Mouse (Mus musculus) layer of hippocampus, adult 2 months (tissue): ENCODE results near the gene Mink1. TPM values are rescaled to one million over a fixed set of nuclear protein-coding genes. Genes with fewer than 3 reads are reported as not detected.

Source experiments
- DNase-seq, 2 experiments: peaks; one replicate each; pipeline ENCODE4 v3.0.0; 2022; ENCODE audit warnings: low spot score in 2 of 2
- H3K27ac ChIP-seq: fragments of 200-600 bp; 2 replicates; pipeline ENCODE4 v1.8.1; 2022
- H3K4me3 ChIP-seq: fragments of 200-600 bp; 2 replicates; pipeline ENCODE4 v1.8.1; 2022; ENCODE audit warnings: mild to moderate bottlenecking
- CTCF ChIP-seq: fragments of 200-600 bp; conservative IDR thresholded peaks from 2 replicates; pipeline ENCODE4 v1.8.1; 2022; ENCODE audit warnings: antibody characterized with exemption, mild to moderate bottlenecking, moderate library complexity
- total RNA-seq, 2 experiments: library from RNA; stranded (reverse); gene quantifications; 2 replicates each; pipeline ENCODE4 v1.2.3; 2021

The Mink1 gene
- total RNA-seq, 2 experiments from 2014 or later, result 505 to 510 TPM

DNA sequence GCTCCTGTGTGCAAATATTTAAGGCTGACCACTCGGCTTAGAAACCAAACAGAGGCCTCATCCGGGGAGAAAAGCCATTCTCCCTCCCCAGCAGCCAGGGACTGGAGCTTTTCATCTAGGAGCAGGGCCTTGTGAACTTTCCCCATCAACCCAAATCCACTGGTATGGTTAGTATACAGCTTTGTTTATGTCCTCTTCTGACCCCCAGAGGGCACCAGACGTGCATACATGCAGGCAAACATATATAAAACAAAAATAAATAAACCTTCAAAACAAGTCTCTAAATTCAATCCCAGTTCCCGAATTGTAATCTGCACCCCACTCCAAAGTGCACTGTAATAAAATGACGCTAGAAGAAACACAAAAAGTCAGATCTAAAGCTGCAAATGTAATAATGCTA is 66.9 kb downstream of the Mink1 start:
- Histone ChIP-seq H3K4me3 (no peak overlapping the region), H3K27ac (no peak overlapping the region)
- TF ChIP-seq CTCF, result peak; percentile 62
- DNase-seq, result no peak

DNA sequence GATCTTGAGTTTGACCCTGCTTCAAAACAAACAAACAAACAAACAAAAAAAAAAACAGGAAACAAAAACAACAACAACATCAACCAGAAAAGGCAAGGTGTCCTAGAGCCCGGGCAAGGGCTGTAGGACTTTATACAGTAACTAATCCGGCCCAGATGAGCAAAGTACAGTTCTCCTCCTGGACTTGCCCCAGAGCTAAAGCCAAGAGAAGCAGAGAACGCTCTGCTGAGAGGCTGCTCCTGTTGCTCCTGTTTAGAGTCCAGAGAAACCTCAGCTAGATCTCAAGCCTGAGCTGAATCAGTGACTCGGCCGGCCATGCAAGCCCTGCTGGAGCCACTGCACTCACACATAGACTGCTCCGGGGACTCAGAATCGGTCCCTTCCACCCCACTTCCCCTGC is 67.4 kb downstream of the Mink1 start:
- no peak for DNase-seq
- Histone ChIP-seq H3K27ac (no peak overlapping the region), H3K4me3 (no peak overlapping the region)
- TF ChIP-seq CTCF, result no peak

DNA sequence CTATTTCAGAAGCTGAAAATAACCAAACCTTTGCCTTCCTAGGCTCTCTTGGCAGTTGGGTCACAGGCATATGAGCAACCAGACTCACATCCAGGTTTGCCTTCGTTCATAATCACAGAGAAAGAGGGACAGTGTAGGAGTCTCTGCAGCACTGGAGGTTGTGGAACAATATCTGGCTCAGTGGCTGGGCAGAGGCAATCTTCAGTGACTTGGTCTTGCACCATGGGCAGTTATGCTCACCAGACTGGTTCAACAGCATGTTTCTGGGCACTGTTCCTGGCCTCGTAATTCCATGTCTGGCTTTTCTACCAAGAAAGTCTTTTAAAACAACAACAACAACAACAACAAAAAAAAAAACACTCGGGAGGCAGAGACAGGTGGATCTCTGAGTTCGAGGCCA is 72.9 kb downstream of the Mink1 start:
- no peak overlapping the region for H3K27ac ChIP-seq
- H3K4me3 ChIP-seq, result no peak overlapping the region
- DNase-seq, result no peak
- no peak for TF ChIP-seq CTCF

DNA sequence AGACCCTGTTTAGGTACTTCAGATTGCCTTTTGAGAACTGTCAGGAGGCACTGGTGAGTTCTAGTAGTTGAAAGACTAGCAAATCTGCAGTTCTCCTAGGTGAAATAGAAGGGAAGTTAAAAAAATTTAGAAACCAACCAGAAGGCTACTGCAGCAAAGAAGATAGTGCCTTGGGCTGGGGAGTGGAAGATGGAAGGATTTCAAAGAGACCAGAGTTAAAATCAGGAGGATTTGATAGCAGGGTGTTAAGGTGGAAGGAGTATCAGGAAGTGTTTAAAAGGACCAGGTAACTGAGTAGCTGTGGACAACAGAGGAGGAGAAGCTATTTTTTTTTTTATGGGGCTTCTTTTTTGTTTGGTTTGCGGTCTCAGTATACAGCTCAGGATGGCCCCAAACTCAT is 75.1 kb downstream of the Mink1 start:
- H3K27ac ChIP-seq, result no peak overlapping the region
- no peak for TF ChIP-seq CTCF
- no peak overlapping the region for H3K4me3 ChIP-seq
- DNase-seq, result no peak

DNA sequence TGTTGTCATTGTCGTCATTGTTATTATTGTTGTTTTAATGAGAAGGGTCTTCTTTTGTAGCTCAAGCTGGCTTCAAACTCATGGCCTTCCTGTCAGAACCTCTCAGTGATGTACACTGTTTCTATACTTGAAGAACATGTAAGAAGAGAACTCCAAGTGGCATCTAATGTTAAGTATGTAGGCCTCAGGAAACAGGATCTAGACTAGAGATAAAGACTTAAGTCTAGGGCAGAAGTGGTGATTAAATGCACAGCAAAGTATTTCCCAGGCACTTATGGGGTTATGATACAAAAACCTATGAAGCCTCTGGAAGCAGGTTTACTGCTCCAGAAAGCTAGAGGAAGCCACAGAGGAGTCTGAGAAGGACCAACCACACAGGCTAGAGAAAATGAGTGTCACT is 75.6 kb downstream of the Mink1 start:
- Histone ChIP-seq H3K4me3 (no peak overlapping the region), H3K27ac (no peak overlapping the region)
- no peak for TF ChIP-seq CTCF
- no peak for DNase-seq

DNA sequence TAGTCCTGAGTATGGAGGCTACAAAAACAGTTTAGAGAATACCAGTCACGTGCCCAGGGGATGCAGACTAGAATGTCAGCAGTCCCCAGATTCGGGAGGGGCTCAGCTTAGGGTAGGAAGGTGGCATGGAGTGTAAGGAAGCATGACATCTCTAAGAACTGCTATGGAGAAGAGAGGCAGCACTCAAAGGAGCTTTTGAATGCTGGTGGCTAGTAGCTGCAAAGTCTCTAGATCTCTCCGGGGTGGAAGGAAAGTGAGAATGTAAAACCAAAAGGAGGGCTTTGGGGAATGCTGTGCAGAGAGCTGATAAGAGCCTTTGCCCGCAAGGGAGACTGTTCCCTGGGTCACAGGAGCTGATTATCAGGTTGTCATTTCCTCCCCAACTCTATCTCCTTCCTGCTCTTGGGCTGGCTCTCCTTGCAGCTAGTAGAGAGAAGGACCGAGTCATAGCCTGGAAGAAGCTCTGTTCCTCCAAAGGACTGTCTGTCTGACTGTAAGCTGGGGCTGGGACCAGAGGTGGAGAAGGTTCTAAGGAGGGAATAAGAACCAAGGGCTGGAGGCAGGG is 76.1 kb downstream of the Mink1 start, which contains the start of gene Gp1ba:
TSS of gene Gp1ba (plus strand) at position 409 of the 565 bp plus-strand sequence.
- Histone ChIP-seq H3K4me3 (no peak within 1 kb of the TSS), H3K27ac (no peak within 1 kb of the TSS)
- DNase-seq, result no peak
- TF ChIP-seq CTCF, result no peak

DNA sequence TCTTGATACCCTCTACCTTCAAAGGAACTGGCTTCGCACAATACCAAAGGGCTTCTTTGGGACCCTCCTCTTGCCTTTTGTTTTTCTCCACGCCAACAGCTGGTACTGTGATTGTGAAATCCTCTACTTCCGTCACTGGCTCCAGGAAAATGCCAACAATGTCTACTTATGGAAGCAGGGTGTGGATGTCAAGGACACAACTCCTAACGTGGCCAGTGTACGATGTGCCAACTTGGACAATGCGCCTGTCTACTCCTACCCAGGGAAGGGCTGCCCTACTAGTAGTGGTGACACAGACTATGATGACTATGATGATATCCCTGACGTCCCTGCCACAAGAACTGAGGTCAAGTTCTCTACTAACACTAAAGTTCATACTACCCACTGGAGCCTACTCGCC is 77.3 kb downstream of the Mink1 start:
- Histone ChIP-seq H3K27ac (no peak overlapping the region), H3K4me3 (no peak overlapping the region)
- no peak for DNase-seq
- TF ChIP-seq CTCF, result no peak

DNA sequence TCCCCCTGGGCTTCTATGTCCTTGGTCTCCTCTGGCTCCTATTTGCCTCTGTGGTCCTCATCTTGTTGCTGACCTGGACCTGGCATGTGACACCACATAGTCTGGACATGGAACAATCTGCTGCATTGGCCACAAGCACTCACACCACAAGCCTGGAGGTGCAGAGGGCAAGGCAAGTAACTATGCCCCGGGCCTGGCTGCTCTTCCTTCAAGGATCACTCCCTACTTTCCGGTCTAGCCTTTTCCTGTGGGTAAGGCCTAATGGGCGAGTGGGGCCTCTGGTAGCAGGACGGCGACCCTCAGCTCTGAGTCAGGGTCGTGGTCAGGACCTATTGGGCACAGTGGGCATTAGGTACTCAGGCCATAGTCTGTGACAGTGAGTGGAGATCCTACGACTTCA is 78.6 kb downstream of the Mink1 start:
- no peak for TF ChIP-seq CTCF
- Histone ChIP-seq H3K4me3 (no peak overlapping the region), H3K27ac (no peak overlapping the region)
- no peak for DNase-seq

DNA sequence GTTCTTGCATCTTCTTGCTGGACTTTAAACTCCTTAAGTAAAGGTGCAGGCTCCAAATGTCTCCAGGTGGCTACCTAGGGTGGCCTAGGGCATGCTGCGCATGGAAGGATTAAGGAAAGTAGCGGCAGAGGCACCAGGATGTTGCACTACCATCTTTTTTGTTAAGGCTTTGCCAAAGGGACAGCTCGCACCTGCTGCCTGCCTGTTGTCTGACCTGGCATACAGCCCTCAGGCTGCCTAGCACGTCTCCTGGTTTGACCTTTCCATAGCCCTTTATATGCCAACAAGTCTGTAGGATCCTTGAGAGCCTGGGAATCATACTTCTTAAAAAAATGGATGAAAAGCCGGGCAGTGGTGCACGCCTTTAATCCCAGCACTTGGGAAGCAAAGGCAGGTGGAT is 80.4 kb downstream of the Mink1 start:
- TF ChIP-seq CTCF, result no peak
- DNase-seq, result no peak
- Histone ChIP-seq H3K4me3 (no peak overlapping the region), H3K27ac (no peak overlapping the region)

DNA sequence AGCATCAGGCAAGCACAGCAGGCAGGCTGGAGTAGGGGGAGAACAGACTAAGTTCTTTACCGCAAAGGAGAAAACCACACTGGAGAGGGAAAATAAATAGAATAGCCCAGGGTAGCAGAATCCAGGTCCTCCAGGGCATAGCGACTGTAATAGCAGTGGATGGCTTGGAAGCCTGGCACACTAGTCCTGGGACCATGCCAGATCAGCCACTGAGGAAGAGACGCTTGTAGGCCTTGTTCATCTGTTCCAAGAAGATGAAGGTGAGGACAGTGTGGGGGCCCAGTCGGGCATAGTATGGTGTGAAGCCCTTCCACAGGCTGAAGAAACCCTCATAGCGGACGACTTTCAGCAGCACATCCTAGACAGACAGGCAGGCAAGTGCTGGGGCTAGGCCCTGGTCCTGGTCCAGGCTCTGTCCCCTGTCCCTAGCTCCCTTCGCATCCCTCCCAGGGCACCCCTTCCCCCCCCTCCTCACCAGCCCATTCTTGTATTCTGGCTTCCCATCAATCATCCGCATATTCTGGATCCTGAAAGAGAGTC is 82.0 kb downstream of the Mink1 start:
- TF ChIP-seq CTCF, result no peak
- no peak overlapping the region for H3K27ac ChIP-seq
- no peak overlapping the region for H3K4me3 ChIP-seq
- DNase-seq, result no peak

DNA sequence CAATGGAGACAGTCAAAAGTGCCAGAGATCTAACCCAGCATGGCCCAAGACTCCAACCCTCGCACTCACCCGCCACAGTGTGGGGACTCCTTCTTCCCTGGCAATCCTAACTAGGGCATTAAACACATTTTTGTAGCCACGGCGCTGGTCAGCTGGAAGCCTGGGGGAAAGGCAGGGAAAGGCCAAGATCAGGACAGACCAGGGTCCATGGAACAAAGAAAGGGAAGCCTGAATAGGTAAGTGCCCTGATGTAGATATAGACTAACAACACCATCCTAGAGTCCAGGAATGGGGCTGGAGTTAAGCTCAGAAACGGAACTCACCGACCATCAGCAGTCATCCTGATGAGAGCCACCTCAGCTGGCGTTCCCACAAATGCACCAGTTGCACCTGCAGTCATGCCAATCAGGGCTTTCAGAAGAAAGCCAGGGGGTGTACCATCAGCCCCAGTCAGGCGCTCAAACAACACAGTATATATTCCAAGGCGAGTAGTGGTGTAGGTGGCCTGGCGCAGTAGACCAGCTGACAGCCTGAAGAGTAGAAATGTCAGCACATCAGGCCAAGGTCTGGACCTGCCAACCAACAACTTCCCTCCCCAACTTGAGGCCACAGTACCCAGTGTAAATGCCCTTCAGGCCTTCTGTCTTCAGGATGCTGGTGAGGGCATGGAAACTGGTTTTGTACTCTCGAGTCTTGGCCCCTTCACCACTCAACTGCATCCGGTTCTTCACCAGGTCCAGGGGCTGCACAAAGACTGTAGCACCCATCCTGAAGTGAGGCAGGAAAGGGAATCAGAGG is 83.0 kb downstream of the Mink1 start:
- peak overlapping the region; percentile 98 for H3K27ac ChIP-seq

DNA sequence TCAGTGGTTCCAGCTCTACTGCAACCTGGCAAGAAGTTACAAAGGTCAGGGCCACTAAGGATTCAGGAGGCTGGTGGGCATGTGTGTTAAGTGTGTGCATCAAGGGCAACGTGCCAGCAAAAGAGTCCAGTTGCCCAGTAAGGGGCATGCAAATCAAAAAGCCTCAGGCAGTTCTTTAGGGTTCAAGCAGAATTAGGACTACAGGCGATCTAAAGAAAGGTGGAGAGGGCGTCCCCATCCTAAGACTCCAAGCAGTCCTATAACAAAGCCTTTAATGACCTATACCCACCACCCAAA is 83.5 kb downstream of the Mink1 start:
- H3K4me3 ChIP-seq, result peak overlapping the region; percentile 79
- DNase-seq, result no peak
- H3K27ac ChIP-seq, result peak overlapping the region; percentile 98
- TF ChIP-seq CTCF, result no peak

More for the DNA sequence above, 83.0 kb downstream of the Mink1 start:
- TF ChIP-seq CTCF, result no peak
- H3K4me3 ChIP-seq, result peak overlapping the region; percentile 79
- DNase-seq, result no peak

DNA sequence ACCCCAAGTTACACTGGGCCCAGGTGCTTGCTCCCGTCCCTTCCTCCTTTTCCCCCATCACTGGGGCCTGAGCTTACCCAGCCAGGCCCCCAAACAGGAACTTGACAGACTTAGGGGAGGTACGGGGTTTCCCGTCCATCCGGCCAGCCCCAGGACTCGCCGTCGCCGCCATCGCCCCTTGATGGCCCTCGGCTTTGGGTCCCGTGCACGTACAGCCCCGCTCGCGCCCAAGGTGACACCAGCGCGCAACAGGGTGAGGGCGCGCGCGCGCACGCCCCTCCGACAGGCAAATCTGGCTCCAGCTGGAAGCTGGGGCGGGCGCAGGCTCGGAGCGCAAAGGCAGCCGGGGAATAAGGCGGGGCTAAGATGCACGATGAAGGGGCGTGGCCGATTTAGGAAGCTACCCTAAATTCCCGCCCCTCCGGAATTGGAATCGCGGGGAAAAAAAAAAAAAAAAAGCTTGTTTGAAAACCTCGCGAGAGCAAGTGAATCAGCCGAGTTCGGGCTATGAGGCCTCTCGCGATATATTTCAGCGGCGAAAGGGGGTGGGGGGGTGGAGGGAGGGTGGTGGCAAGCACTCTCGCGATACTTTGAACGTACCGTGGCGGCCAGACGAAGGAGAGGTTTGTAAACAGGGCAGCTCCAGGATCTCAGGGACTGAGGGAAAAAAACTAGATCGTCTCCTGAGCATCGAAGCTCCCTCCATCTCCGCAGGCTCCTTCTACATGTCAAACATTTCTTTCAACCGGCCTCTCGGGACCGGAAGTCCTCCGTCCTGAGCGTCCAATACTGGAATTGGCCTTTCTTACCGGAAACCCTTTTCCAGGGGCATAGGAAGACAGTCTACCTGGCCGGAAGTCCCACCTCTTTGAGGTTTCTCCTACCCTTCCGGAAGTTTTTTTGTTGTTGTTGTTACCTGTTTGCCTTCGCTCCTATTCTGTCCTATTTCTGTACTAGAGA is 84.3 kb downstream of the Mink1 start, which contains the start of the genes Rnf167 and Slc25a11:
TSS of gene Rnf167 (plus strand) at position 545 of the 960 bp plus-strand sequence.
TSS of gene Slc25a11 (minus strand) at position 789 of the 960 bp plus-strand sequence.
- H3K27ac ChIP-seq, result peak within 1 kb of the TSS; percentile 99
- TF ChIP-seq CTCF, result no peak
- peak; percentile 92 to 97 for DNase-seq
- H3K4me3 ChIP-seq, result peak within 1 kb of the TSS; percentile 79
